Mouse (Mus musculus) cerebellum, adult (tissue): ENCODE results near the gene Pltp.
"Not testable (repeated sequence)": the region's sequence is repeated elsewhere in the genome, so short reads cannot be mapped to it uniquely, and the experiment has no call there.

Source experiments
- ATAC-seq: cut with Nextera tagmentation; 2 replicates; pipeline ENCODE4 v1.9.2; 2017; ENCODE audit warnings: mild to moderate bottlenecking, moderate library complexity, mixed read lengths; ENCODE audit not compliant: insufficient number of reproducible peaks, low FRiP score, low TSS enrichment

Gene Pltp

DNA sequence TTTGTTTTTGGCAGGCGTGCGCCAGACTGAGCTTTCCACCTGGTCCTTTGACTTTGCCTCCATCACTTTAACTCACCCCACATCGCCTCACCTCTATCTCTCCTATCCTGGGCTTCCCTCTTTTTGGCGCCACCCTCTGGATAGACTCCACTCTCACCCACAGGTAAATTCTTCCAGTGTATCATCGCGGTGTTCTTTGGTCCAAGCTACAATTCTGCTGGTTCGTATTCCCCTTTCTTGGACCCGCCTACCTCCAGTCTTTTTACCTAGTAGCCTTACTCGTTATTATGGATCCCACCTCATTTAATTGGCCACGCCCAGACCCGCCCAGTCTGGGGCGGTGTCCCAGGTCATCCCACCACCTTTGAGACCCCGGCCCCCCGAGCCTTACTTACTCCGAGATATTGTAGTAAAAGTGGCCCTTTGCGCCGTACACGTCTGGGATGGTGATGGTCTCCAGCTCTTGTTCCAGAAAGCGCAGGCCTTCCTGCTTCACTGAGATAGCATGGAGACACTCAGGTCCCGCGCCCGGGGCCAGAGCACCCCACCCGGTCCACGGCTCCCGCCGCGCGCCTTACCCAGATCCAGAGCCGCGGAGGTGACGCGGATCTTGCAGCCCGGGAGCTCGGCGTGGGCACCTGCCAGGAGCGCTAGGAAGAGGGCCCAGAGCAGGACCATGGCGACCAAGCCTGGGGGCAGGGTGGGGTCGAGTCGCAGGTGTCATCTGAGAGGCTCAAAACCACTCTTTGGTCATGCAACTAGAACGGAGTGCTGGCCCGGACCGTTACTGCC lies 1.0 kb downstream of the Pltp start:
- 0 out of 2 replicates have a peak, but pooled peaks have one; percentile 26 for ATAC-seq

DNA sequence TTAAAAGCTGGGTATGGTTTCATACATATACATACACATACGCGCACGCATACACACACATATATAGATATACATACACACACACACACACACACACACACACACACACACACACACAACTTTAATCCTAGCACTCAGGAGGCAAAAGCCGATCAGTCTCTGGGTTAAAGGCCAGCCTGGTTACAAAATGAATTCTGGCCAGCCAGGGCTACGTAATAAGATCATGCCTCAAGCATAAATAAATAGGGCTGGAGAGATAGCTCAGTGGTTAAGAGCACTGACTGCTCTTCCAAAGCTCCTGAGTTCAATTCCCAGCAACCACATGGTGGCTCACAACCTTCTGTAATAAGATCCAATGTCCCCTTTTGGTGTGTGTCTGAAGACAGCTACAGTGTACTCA lies 1.9 kb downstream of the Pltp start:
- ATAC-seq, result not testable (repeated sequence)

DNA sequence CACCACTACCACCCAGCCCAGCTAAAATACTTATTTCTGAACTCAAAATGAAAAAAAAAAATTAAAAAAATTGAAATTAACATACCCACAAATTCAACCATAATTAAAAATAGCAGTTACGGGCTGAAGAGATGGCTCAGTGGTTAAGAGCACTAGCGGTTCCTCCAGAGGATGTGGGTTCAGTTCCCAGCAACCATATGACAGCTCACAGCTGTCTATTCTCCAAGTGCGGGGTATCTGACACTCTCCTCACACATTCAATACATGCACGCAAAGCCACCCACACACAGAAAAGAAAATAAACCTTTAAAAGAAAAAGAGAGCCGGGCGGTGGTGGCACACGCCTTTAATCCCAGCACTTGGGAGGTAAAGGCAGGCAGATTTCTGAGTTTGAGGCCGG lies 7.5 kb downstream of the Pltp start:
- no peak for ATAC-seq

DNA sequence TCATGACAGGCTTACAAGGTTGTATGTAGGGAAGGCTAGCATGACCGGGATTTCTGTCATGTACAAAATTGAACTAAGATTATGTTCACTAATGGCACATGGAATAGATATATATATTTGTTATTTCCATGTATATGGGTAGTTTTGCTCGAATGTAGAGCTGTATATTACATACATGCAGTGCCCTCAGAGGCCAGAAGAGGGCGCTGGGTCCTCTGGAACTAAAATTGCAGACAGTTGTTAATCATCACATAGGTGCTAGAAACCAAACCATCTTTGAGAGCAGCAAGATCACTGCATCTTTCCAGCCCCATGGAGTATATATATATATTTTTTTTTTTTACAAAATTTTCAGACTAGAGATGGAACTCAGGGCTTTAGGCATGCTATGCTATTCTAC lies 11.7 kb downstream of the Pltp start:
- no peak for ATAC-seq

DNA sequence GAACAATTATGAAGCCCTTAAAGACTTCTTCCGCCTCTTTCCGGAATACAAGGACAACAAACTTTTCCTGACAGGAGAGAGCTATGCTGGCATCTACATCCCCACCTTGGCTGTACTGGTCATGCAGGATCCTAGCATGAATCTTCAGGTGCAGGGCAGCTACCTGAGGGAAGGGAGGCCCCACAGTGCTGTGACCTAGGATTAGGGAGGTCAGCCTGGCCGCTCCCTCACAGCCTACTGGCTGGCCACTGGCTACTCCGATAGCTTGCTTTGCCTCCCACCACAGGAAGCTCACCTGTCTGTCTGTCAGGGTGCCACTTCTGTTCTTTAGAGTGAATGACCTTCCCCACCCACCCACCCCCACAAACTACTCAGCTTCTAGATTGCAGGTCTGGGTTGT lies 22.3 kb downstream of the Pltp start:
- no peak for ATAC-seq

DNA sequence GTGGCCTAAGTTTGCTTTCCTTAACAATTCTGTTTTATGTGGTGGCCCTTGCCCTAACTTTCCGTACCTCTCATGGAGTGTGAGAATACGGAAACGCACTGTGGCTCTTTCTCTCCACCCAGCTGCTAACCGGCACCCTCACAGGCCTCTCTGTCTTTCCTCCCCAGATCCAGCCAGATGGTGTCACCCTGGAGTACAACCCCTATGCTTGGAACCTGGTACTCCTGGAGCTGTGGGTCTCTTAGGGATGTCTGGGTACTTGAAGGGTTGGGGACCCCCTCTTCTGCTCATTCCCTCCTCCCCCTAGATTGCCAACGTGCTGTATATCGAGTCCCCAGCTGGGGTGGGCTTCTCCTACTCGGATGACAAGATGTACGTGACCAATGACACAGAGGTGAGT lies 23.0 kb downstream of the Pltp start:
- ATAC-seq, result no peak

DNA sequence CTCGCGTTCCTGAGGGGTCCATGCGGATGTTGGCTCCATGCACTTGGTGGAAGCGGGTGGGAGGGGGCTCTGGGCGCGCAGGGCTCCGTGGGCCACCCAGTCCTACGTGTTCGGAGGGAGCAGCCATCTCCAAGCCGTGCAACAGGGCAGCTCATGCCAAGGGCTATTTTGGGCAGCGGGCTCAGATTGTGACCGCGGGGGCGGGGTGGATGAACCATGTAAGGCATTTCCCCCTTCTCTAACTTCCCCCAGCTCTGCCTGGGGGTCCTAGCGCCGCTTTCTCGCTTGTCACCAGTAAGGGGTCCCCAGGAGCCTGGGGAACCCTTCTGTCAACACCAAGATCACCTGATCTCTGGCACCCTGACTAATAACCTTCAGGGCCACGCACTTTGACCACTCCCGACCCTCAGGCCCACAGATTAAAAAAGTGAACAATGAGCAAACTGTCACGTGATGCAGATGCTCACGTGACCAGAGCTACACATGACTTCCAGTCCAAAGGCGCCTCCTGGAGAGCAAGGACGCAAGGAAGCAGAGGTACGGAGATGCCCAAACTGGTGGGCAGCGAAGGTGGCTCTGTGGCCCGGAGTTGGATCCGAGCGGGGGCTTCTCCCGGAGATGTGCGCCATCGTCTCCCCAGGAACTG lies 24.1 kb downstream of the Pltp start, which contains the start of gene Neurl2:
Neurl2 (minus strand) TSS at position 143 of the 646 bp plus-strand sequence.
- peak; percentile 57; the same call in 1 of the 2 replicates for ATAC-seq

DNA sequence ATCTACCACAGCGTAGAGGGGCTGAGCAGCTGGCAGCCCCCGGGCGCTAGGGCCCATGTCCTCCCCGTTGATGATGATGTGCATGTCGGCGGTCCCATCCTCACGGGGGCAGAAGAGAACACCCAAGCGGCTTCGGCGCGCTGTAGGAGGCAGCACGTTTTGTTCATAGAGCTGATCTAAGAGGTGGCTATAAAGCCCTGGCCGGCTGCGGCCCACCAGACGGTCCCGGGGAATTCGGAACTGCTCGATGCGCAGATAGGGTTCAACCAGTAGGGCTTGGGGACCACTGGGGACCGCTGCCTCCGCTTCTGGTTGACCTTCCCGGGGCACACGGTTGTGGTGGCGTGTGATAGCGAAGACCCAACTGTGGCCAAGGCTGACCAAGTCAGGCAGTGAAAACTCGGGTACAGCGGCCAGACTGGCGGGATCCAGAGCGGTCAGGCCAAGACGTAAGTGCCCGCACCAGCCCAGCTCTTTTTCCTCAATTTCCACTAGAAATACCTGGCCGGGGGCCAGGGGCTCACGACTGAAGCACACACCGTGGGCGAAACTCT lies 24.7 kb downstream of the Pltp start, which contains the start of gene Ctsa:
Ctsa (plus strand) TSS at position 126 of the 554 bp plus-strand sequence.
- peak; percentile 45 for ATAC-seq

DNA sequence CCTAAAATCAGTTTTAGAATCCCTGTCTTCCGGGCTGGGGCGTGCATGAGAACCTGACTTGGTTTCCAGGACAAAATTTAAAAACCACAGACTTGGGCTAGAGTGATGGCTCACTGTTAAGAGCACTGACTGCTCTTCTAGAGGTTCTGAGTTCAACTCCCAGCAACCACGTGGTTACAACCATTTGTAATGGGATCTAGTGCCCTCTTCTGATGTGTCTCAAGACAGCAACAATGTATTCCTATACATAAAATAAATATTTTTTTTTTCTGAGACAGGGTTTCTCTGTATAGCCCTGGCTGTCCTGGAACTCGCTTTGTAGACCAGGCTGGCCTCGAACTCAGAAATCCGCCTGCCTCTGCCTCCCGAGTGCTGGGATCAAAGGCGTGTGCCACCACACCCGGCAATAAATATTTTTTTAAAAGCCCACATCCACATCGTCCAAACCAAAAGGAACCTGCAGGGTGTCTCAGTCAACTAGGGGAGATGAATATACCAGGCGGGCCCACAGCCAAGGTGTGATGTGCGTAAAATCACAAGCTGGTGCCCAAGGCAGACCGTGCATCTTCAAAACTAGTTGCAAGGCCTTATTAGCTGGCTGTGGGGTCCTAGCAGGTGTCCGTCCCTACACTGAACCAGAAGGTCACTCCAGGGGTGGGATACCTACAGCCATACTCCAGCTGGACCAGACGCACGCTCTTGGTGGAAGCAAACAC lies 25.3 kb downstream of the Pltp start:
- no peak for ATAC-seq

DNA sequence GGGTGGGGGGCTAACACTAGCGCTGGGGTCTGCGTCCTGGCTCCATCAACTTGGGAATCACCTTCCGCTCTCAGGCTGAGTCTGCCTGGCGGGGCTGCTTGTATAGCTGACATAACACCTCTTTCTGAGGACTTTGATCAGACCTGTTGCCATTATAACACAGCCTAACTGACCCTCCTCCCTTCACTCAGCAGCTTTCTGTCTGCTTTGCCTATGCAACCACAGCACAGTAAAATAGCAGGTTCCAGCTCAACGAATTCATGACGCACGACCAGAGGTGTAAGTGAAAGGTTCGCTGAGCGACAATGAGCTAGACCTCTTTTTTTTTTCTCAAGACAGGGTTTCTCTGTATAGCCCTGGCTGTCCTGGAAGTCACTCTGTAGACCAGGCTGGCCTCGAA lies 26.5 kb downstream of the Pltp start:
- ATAC-seq, result no peak

DNA sequence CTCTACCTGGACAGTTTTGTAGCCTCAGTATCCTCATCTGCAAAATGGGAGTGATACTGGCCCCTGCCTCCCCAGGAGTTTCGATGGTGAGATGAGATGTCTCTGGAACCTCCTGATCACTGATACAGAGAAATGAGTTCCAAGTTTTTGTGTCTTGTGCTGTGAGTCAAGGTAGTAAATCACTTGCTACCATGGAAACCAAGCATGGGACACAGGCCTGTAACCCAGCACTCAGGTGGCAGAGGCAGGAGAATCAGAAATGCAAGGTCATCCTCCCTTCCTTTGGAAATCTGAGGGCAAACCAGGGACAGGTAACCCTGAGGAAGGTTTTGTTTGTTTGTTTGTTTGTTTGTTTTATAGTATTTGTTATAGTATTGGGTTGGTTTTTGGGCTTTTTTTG lies 28.4 kb downstream of the Pltp start:
- no peak for ATAC-seq

DNA sequence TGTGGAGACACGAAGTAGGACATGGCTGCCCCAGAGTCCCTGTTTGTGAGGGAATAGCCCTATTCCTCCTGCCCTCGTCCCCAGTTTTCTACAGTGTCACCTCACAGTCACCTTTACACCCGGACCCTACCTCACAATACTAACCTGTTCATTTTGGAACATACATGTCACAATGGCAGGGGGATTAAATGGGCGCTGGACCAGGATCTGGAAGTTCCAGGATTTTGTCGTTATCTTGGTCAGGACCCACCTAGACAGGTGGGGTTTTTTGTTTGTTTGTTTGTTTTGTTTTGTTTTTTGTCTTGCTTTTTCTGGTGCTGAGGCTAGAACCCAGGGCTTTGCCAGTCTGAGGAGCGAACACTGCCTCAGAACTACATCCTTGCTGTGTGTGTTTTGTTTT lies 29.1 kb downstream of the Pltp start, which contains the start of gene Spata25:
Spata25 (minus strand) TSS at position 101 of the 400 bp plus-strand sequence.
- no peak for ATAC-seq

DNA sequence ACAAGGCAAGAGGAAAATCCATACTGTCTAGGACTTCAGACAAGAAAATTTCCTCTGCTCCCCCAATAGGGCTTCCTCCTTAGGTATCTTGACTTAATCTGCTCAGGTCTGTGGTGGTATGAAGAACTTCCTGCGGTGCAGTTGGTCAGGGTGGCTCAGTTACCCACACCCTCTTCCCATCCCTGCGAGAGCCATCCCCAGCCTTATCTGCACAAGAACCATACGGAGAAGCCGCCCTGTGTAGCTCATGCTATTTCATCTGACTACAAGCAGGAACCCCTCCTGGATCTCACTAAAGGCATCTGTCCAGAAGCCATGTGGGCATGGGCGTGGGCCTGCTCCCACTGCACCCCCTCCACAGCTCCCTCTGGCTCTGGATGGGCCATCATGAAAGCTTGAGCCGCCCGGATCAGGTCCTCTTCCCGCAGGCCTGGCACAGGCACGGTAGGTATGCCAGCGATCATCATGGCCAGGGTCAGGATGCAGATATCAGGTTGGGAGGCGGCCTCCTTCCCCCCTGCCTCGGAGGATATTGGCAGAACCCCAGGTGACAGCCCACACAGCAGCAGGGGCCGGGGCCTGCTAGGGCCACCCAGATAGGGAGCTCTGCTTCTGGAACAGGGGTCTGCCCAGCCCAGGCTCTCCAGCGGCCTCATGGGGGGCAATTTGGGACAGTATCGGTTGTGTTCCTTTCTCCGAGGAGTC lies 30.2 kb downstream of the Pltp start:
- ATAC-seq, result no peak

DNA sequence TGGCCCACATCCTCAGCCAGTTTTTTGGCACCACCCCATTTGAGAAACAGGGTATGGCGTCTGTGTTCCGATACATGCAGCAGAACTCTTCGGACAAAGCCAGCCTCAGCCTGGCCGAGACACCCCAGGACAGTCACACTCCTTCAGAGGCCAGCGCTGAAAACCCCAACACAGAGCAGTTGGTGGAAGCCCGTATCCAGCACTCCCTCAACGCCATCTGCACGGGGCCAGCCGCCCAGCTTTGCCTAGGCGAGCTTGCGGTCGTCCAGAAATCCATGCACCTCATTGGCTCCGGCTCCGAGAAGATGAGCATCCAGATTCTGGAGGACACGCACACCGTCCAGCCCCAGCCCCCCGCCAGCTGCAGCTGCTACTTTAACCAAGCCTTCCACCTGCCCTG lies 32.0 kb downstream of the Pltp start:
- ATAC-seq, result no peak

DNA sequence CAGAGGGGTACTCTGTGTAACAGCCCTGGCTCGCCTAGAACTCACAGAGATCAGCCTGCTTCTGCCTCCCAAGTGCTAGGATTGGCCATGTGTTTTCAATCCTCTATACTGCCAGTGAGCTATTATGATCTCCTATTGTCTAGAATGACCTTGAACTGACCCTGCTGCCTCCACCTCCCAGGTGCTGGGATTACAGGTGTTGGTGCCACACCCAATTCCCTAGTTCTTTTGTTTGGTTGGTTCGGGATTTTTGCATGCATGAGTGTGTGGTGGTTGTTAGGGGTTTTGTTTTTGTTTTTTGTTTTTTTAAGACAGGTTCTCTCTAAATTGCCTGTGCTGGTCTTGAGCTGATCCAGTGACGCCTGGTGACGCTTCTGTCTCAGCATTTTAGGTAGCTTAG lies 33.5 kb downstream of the Pltp start:
- no peak for ATAC-seq

DNA sequence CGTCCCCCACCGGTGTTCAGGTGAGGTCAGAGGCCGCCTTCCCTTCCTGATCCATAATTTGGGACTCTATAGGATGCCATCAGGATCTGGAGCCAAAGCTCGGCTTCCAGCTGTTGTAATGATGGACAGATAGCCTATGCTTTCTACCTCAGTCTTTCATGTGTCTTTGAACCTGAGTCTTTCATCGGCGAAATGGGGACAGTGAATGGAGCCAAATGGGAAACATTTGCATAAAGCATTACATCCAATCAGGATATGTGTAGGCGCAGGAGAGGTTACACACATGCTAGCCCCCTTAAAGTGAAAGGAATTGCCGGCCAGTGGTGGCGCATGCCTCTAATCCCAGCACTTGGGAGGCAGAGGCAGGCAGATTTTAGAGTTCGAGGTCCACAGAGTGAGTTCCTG lies 34.3 kb downstream of the Pltp start:
- ATAC-seq, result peak; percentile 27; the same call in 1 of the 2 replicates

DNA sequence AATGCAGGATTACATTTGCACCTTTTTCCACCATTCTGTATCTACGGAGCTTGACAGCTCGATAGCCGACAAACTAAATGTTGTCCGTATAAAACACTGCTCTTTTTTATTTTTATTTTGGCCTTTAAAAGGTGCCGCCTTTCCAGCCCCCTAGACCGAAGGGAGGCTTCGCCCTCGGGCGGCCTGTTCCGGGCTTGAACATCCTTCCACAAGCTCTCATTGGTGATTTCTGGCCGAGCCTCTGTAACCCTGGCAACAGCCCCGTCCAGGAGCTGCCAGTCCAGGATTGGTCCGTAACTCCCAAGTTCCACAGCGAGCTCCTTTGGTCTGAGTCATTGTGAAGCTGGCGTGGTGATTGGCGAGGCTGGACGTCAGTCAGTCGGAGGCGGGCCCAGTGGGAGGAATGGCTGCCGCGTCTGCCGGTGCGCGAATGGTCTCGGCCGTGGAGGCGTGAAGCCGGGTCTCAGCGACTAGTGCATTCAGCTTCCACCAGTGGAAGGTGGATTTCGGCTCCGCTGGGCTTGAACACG lies 34.8 kb downstream of the Pltp start, which contains the start of gene Zswim1:
Zswim1 (plus strand) TSS at position 51 of the 530 bp plus-strand sequence.
- ATAC-seq, result peak; percentile 99

DNA sequence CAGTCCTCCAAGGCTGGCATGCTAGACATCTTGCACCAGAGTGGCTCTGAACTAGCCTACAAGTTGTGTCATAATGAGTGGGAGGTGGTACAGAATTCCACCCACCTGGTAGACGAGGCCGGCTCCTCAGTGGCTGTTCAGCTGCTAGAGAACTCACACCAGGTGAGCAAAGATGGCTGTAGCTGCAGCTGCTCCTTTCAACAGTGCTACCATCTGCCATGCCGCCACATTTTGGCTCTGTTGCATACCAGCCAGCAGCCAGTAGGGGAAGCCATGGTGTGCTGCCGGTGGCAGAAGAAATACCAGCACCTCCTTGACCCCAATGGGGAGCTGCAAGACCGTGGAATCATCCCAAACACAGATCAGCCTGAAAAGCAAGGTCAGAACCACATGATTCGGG lies 36.5 kb downstream of the Pltp start:
- ATAC-seq, result no peak

DNA sequence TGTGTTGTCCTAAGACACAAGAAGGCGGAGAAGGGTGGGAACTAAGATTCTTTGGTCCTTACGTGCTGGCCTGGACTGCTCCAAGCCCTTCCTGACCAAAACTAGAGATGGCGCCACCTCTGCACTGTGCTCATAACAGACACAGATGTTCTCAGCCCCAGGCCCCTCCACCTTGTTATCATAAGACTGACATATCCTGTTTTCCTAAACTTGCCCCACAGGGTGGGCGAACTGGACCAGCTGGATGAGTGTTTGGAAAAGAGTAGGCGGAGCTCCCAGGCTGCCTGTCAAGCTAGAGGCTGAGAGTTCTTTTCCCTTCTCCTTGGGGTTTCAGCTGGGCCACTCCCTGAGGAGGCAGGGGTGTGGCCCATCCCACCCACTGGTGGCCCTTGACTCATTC lies 39.8 kb downstream of the Pltp start:
- no peak for ATAC-seq

DNA sequence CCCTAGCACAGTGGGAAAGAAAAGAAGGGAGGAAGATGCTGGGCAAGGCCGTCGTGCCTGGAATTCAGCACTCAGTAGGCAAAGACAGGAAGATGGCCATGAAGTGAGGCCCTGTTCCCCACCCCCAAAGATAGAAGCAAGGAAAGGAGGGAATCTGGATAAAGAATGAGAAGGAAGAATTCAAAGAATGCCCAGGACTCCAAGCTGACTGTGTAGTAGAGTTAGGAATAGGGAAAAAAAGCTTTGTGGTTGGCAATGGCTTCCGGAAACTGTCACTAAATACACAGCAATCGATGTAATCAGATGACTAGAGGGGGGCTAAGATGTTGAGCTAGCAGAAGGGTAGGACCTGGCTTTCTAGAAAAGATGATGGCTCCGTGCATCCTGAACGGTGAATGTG lies 40.3 kb downstream of the Pltp start:
- no peak for ATAC-seq
